Mouse (Mus musculus) adrenal gland, postnatal 10 days (tissue): Measurements from ENCODE around the gene Elf4. TPM values are rescaled to one million over a fixed set of nuclear protein-coding genes. Genes with fewer than 3 reads are reported as not detected.

Source experiments
- DNase-seq: peaks from one replicate; pipeline ENCODE4 v3.0.0; 2021; ENCODE audit warnings: mixed read lengths
- total RNA-seq, 2 experiments: library from RNA; stranded (reverse); gene quantifications; 2 replicates each; pipeline ENCODE4 v1.2.3; 2021

Elf4 gene
- total RNA-seq, 2 experiments from 2014 or later = 12.8 to 18.5 TPM

GRCm38 (mm10) chrX:48365836-48366577, 96.9 kb downstream of the Elf4 start:
- peak; percentile 6 for DNase-seq

Other genes with a start within 250 kb of the Elf4 start
- gene Utp14a, start 206.3 kb downstream of the Elf4 start, total RNA-seq = 10 to 100 TPM; 14.9 to 18.5 TPM
- 10 to 100 TPM in 1 of 2 experiments, 1 to 10 TPM in 1; 9.9 to 12.6 TPM for gene Bcorl1, start 121.8 kb downstream of the Elf4 start, total RNA-seq
- 100 to 1,000 TPM; 170 to 174 TPM for gene Aifm1, start 50.4 kb upstream of the Elf4 start, total RNA-seq
- gene Rab33a, start 56.2 kb upstream of the Elf4 start, total RNA-seq = 10 to 100 TPM; 18.1 to 18.9 TPM
- 10 to 100 TPM; 12.8 to 18.1 TPM for gene Zfp280c, start 131.4 kb upstream of the Elf4 start, total RNA-seq
- gene Slc25a14, start 160.3 kb upstream of the Elf4 start, total RNA-seq = 1 to 10 TPM; 5.7 to 6.8 TPM
- gene Gpr119, start 211.3 kb upstream of the Elf4 start, total RNA-seq = not detected
- 1 to 10 TPM; 4.2 to 4.5 TPM for gene Rbmx2, start 231.9 kb upstream of the Elf4 start, total RNA-seq